Mouse (Mus musculus) liver, postnatal 0 days (tissue): ENCODE results near the gene Nfix. TPM values are rescaled to one million over a fixed set of nuclear protein-coding genes. Genes with fewer than 3 reads are reported as not detected.

Source experiments
- ATAC-seq: fragments of 200-750 bp; cut with Nextera tagmentation; 2 replicates; pipeline ENCODE4 v1.8.0; 2017; ENCODE audit warnings: mild to moderate bottlenecking, moderate library complexity
- DNase-seq: peaks from one replicate; pipeline ENCODE4 v3.0.0-alpha.2; 2016
- H3K27ac ChIP-seq: fragments of 300-500 bp; sonication (generic); 2 replicates; pipeline ENCODE4 v1.5.1; 2014; ENCODE audit warnings: antibody characterized with exemption, moderate library complexity, mild to moderate bottlenecking, low read depth
- H3K27me3 ChIP-seq: fragments of 300-500 bp; sonication (generic); 2 replicates; pipeline ENCODE4 v1.6.1; 2014; ENCODE audit warnings: low read length, control low read depth, mixed read lengths; ENCODE audit not compliant: insufficient read depth
- H3K36me3 ChIP-seq: fragments of 300-500 bp; sonication (generic); replicated peaks from 2 replicates; pipeline ENCODE4 v1.6.1; 2014; ENCODE audit warnings: mild to moderate bottlenecking, control low read depth, low read length, moderate library complexity, mixed read lengths; ENCODE audit not compliant: insufficient read depth
- H3K4me1 ChIP-seq: fragments of 300-500 bp; sonication (generic); 2 replicates; pipeline ENCODE4 v1.6.1; 2014; ENCODE audit warnings: antibody characterized with exemption, mild to moderate bottlenecking, control low read depth; ENCODE audit not compliant: insufficient read depth
- H3K4me2 ChIP-seq: fragments of 300-500 bp; sonication (generic); 2 replicates; pipeline ENCODE4 v1.6.1; 2014; ENCODE audit warnings: low read depth, mild to moderate bottlenecking, low read length, moderate library complexity, mixed read lengths
- H3K4me3 ChIP-seq: fragments of 300-500 bp; sonication (generic); 2 replicates; pipeline ENCODE4 v1.5.1; 2014; ENCODE audit warnings: low read depth, low read length
- H3K9ac ChIP-seq: fragments of 300-500 bp; sonication (generic); replicated peaks from 2 replicates; pipeline ENCODE4 v1.6.1; 2014; ENCODE audit warnings: mild to moderate bottlenecking, moderate library complexity
- H3K9me3 ChIP-seq: fragments of 300-500 bp; sonication (generic); 2 replicates; pipeline ENCODE4 v1.6.1; 2016; ENCODE audit warnings: mild to moderate bottlenecking, control low read depth, low read length, mixed read lengths
- CTCF ChIP-seq: sonication (generic); IDR thresholded peaks from 2 replicates; pipeline ENCODE4 v1.5.1; 2016; ENCODE audit warnings: antibody characterized with exemption, low read depth
- EP300 ChIP-seq: IDR thresholded peaks from 2 replicates; pipeline ENCODE4 v1.6.1; 2016; ENCODE audit warnings: antibody characterized with exemption, low read depth, mild to moderate bottlenecking
- WGBS: fragments of 180-500 bp; shearing (Covaris S2); extraction: QIAGEN DNeasy Blood & Tissue Kit; methylation state at CpG from one replicate; pipeline ENCODE4 v1.1.7; 2014; ENCODE audit not compliant: insufficient replicate concordance; 5-methylcytosine and 5-hydroxymethylcytosine counted together
- polyA plus RNA-seq: library from polyadenylated mRNA; unstranded; fragments of >200 nt; fragmentation: Nextera tagmentation; extraction: Ambion mirVana; gene quantifications from 2 replicates; pipeline ENCODE4 v1.2.1, GENCODE M21; 2015

Gene Nfix
- polyA plus RNA-seq, 1 experiment from 2014 or later: 4.7 TPM

GRCm38 (mm10) chr8:84728474-84728873, 71.7 kb downstream of the Nfix start:
- H3K9me3 ChIP-seq: no peaks in the 10 kb centered on the region
- H3K4me2 ChIP-seq: no peak overlapping the region
- DNase-seq: no peak
- H3K4me1 ChIP-seq: peaks cover 74% of the 10 kb centered on the region
- H3K9ac ChIP-seq: no peak overlapping the region
- peaks cover 7% of the 10 kb centered on the region; the same call in 1 of the 2 replicates for H3K36me3 ChIP-seq
- H3K27ac ChIP-seq: peak overlapping the region; percentile 88; the same call in 1 of the 2 replicates
- TF ChIP-seq EP300 (no peak), CTCF (no peak)
- H3K27me3 ChIP-seq: no peaks in the 10 kb centered on the region
- 69% methylated on average over 3 of the region's 3 CpGs for WGBS
- no peak for ATAC-seq
- no peak overlapping the region for H3K4me3 ChIP-seq

- Histone ChIP-seq H3K4me1 (peaks cover 83% of the 10 kb centered on the region), H3K4me2 (peak overlapping the region; percentile 75), H3K4me3 (no peak overlapping the region), H3K36me3 (peaks cover 7% of the 10 kb centered on the region; the same call in 1 of the 2 replicates), H3K27ac (peak overlapping the region; percentile 87), H3K27me3 (no peaks in the 10 kb centered on the region), H3K9me3 (no peaks in the 10 kb centered on the region), H3K9ac (peak overlapping the region; percentile 56)
- TF ChIP-seq CTCF (peak; percentile 81), EP300 (no peak)
- 18% methylated on average over 3 of the region's 3 CpGs for WGBS
- ATAC-seq (peak; percentile 32), DNase-seq (peak; percentile 58)
Observed at GRCm38 (mm10) chr8:84725941-84726259, 74.2 kb downstream of the Nfix start.

- peak; percentile 4; the same call in 1 of the 2 replicates for ATAC-seq
- H3K36me3 ChIP-seq: peaks cover 7% of the 10 kb centered on the region
- H3K27me3 ChIP-seq: no peaks in the 10 kb centered on the region
- peak overlapping the region; percentile 75 for H3K4me2 ChIP-seq
- WGBS: 51% methylated on average over 10 of the region's 10 CpGs
- no peaks in the 10 kb centered on the region for H3K9me3 ChIP-seq
- TF ChIP-seq CTCF (no peak), EP300 (no peak)
- H3K27ac ChIP-seq: peak overlapping the region; percentile 87
- H3K9ac ChIP-seq: peak overlapping the region; percentile 56
- no peak for DNase-seq
- H3K4me1 ChIP-seq: peaks cover 80% of the 10 kb centered on the region
- no peak overlapping the region for H3K4me3 ChIP-seq
Observed at GRCm38 (mm10) chr8:84725246-84725940, 74.8 kb downstream of the Nfix start.

- peak overlapping the region; percentile 38 for H3K4me3 ChIP-seq
- 43% methylated on average over 9 of the region's 9 CpGs for WGBS
- peaks cover 7% of the 10 kb centered on the region for H3K36me3 ChIP-seq
- TF ChIP-seq CTCF: no peak
- TF ChIP-seq EP300: peak; percentile 76
- H3K27ac ChIP-seq: peak overlapping the region; percentile 87
- peaks cover 73% of the 10 kb centered on the region for H3K4me1 ChIP-seq
- no peaks in the 10 kb centered on the region for H3K27me3 ChIP-seq
- no peak for DNase-seq
- H3K4me2 ChIP-seq: peak overlapping the region; percentile 75
- peak overlapping the region; percentile 56 for H3K9ac ChIP-seq
- ATAC-seq: peak; percentile 38
- H3K9me3 ChIP-seq: no peaks in the 10 kb centered on the region
Observed at GRCm38 (mm10) chr8:84724683-84725082, 75.5 kb downstream of the Nfix start.

- no peaks in the 10 kb centered on the region for H3K27me3 ChIP-seq
- H3K4me1 ChIP-seq: peaks cover 62% of the 10 kb centered on the region
- ATAC-seq: peak; percentile 9; the same call in 1 of the 2 replicates
- H3K9me3 ChIP-seq: no peaks in the 10 kb centered on the region
- TF ChIP-seq EP300: no peak
- no peak for TF ChIP-seq CTCF
- H3K36me3 ChIP-seq: peaks cover 7% of the 10 kb centered on the region
- peak overlapping the region; percentile 56 for H3K9ac ChIP-seq
- DNase-seq: peak; percentile 74
- peak overlapping the region; percentile 38 for H3K4me3 ChIP-seq
- H3K4me2 ChIP-seq: peak overlapping the region; percentile 75
- peak overlapping the region; percentile 87 for H3K27ac ChIP-seq
- WGBS: 11% methylated on average over 7 of the region's 7 CpGs
Observed at GRCm38 (mm10) chr8:84723571-84723900, 76.6 kb downstream of the Nfix start.

GRCm38 (mm10) chr8:84722850-84723570, 77.1 kb downstream of the Nfix start, which contains the start of gene G430095P16Rik:
G430095P16Rik (plus strand) TSS chr8:84723007.
- H3K9me3 ChIP-seq: no peaks in the 10 kb centered on the region
- H3K27ac ChIP-seq: peak within 1 kb of the TSS; percentile 87
- WGBS: 8% methylated on average over 10 of the region's 10 CpGs
- H3K4me2 ChIP-seq: peak within 1 kb of the TSS; percentile 75
- DNase-seq: peak; percentile 89
- no peaks in the 10 kb centered on the region for H3K27me3 ChIP-seq
- peak within 1 kb of the TSS; percentile 38 for H3K4me3 ChIP-seq
- peak; percentile 84 for ATAC-seq
- peaks cover 58% of the 10 kb centered on the region for H3K4me1 ChIP-seq
- TF ChIP-seq CTCF (peak; percentile 82), EP300 (peak; percentile 48; the same call in 1 of the 2 replicates)
- peaks cover 7% of the 10 kb centered on the region for H3K36me3 ChIP-seq
- H3K9ac ChIP-seq: peak within 1 kb of the TSS; percentile 56
